Comparison of ENCODE assay signal across 18 mouse cellular contexts in the genomic region with DNA sequence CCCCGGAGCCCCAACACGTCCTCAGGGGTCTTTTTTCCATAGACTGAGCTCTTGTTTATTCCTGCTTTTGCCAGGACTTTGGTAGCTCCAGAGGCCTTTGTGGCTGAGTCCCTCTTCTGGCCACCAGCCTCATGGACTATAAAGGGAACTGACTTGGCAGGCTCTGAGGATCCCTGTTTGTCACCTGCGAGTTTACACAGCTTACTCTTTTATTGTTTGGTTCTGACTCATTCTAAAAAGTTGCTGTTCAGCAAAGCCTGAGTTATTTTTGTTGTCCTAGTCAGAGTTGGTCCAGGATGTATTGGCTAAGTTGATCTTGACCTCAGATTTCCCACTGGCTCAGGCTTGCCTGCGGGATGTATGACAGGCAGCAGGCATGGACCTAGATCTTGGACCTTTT.
A peak's percentile ranks its signal among the peaks of the same experiment; 100 is the strongest.
DNase-seq lines count a peak whose midpoint lies in the region; ATAC-seq and TF ChIP-seq lines count a peak whose summit lies in the region.
"Had no signal": no experiment of that assay in that cellular context is flagged by ENCODE, and none has a peak within 500 bp of the region (broad histone marks: within the 10 kb centered on the region; RNA-seq: fewer than 3 reads in every experiment).

No protein-coding gene starts in this region.

- 0 out of 2 replicates have a peak, but pooled peaks have one; percentile 14 for TF ChIP-seq EP300 in liver, postnatal 0 days (IDR thresholded peaks at IDR 0.05; ENCODE audit: low read depth)

- H3K4me2 ChIP-seq in liver, postnatal 0 days (ENCODE audit: low read depth, low read length): no peak overlapping the region
- H3K4me2 ChIP-seq: heart, embryonic 15.5 days; liver, embryonic 13.5 days; stomach, embryonic 15.5 days had no signal

- no peak overlapping the region for H3K9ac ChIP-seq in liver, postnatal 0 days (replicated peaks)
- H3K9ac ChIP-seq: heart, embryonic 15.5 days; liver, embryonic 13.5 days; stomach, embryonic 15.5 days had no signal

- peaks cover 3% of the 10 kb centered on the region for H3K4me1 ChIP-seq in liver, postnatal 0 days (ENCODE audit: insufficient read depth)
- H3K4me1 ChIP-seq in brown adipose tissue, adult 24 weeks (ENCODE audit: control insufficient read depth, insufficient read depth, insufficient read length, low read length): peaks cover 12% of the 10 kb centered on the region

- ATAC-seq in liver, postnatal 0 days: no peak
- ATAC-seq: activated CD4-positive, CD25-positive, alpha-beta regulatory T cell, adult 4 months; hindbrain, embryonic 16.5 days had no signal

- intact Hi-C loops in heart, postnatal 25 days (cut with DNase I): no loop called here

- no peak for TF ChIP-seq CTCF in liver, postnatal 0 days (IDR thresholded peaks at IDR 0.05; ENCODE audit: low read depth)

- H3K27ac ChIP-seq in liver, postnatal 0 days (ENCODE audit: low read depth): no peak overlapping the region
- H3K27ac ChIP-seq in brown adipose tissue, adult 24 weeks (replicated peaks; ENCODE audit: low read depth, low read length): 0 out of 2 replicates have a peak overlapping the region, but pooled peaks have one; percentile 33
- H3K27ac ChIP-seq: heart, embryonic 15.5 days; limb, embryonic 10.5 days; liver, embryonic 13.5 days; stomach, embryonic 15.5 days had no signal

- no peaks in the 10 kb centered on the region for H3K9me3 ChIP-seq in liver, postnatal 0 days (ENCODE audit: low read length)
- H3K9me3 ChIP-seq: heart, embryonic 15.5 days; limb, embryonic 10.5 days; liver, embryonic 13.5 days; stomach, embryonic 15.5 days had no signal

- peak; percentile 58 for DNase-seq in heart, adult 8-10 months (ENCODE audit: low spot score)
- no peak for DNase-seq in heart, postnatal 25 days (ENCODE audit: low spot score)
- no peak for DNase-seq in liver, postnatal 0 days
- no peak for DNase-seq in liver
- peak; percentile 66 for DNase-seq in skeletal muscle tissue, adult 2 months (ENCODE audit: low read depth, low spot score)
- DNase-seq in layer of hippocampus, adult 11-12 months (ENCODE audit: low spot score): no peak
- DNase-seq: adrenal gland, postnatal 36 days; cerebellum, adult 11 months; liver, embryonic 13.5 days; lung, postnatal 10 days; retina, postnatal 1 day; thymus, postnatal 14 days had no signal

- no peaks in the 10 kb centered on the region for H3K27me3 ChIP-seq in liver, postnatal 0 days (ENCODE audit: insufficient read depth, low read length)
- H3K27me3 ChIP-seq: heart, embryonic 15.5 days; stomach, embryonic 15.5 days had no signal

- H3K4me3 ChIP-seq in liver, postnatal 0 days (ENCODE audit: low read depth, low read length): no peak overlapping the region
- H3K4me3 ChIP-seq in brown adipose tissue, adult 24 weeks (ENCODE audit: insufficient read depth, low read depth, low read length): no peak overlapping the region
- H3K4me3 ChIP-seq: heart, embryonic 15.5 days; limb, embryonic 10.5 days; liver, embryonic 13.5 days; stomach, embryonic 15.5 days had no signal

- WGBS in liver, postnatal 0 days (ENCODE audit: insufficient replicate concordance): 79% methylated on average over 4 of the region's 4 CpGs

- H3K36me3 ChIP-seq in liver, postnatal 0 days (replicated peaks; ENCODE audit: insufficient read depth, low read length): peaks cover 11% of the 10 kb centered on the region
- H3K36me3 ChIP-seq: heart, embryonic 15.5 days; limb, embryonic 10.5 days; liver, embryonic 13.5 days; stomach, embryonic 15.5 days had no signal

Comparison
In these comparisons a context has a peak if more than half of its experiments do, and no peak if none do; other contexts are left out.
1. DNase-seq: peak in heart, adult 8-10 months (single experiment) and skeletal muscle tissue, adult 2 months (single experiment); none in heart, postnatal 25 days (single experiment), liver, postnatal 0 days (single experiment), liver (single experiment) and layer of hippocampus, adult 11-12 months (single experiment).